8 mouse cellular contexts compared by ENCODE assay signal in genomic region chr16:55950946-55951678, GRCm38 (mm10). TPM values are rescaled to one million over a fixed set of nuclear protein-coding genes. Genes with fewer than 3 reads are reported as not detected.
DNase-seq lines count a peak whose midpoint lies in the region; ATAC-seq and TF ChIP-seq lines count a peak whose summit lies in the region.

No protein-coding gene starts in this region.

- H3K9me3 ChIP-seq in forebrain, embryonic 16.5 days (ENCODE audit: control insufficient read depth, low read length) = no peaks in the 10 kb centered on the region
- no peaks in the 10 kb centered on the region for H3K9me3 ChIP-seq in hindbrain, postnatal 0 days (ENCODE audit: low read length)

- no peak overlapping the region for H3K27ac ChIP-seq in forebrain, embryonic 16.5 days (ENCODE audit: low read length)
- no peak overlapping the region for H3K27ac ChIP-seq in hindbrain, postnatal 0 days

- peak; percentile 83 for ATAC-seq in forebrain, embryonic 16.5 days
- ATAC-seq in hindbrain, postnatal 0 days = peak; percentile 70
- ATAC-seq in megakaryocyte progenitor cell, adult 5-6 weeks (replicated peaks; ENCODE audit: poor library complexity) = peak; percentile 88

- no peaks in the 10 kb centered on the region for H3K27me3 ChIP-seq in forebrain, embryonic 16.5 days (replicated peaks; ENCODE audit: control insufficient read depth, insufficient read depth, low read length)
- no peaks in the 10 kb centered on the region for H3K27me3 ChIP-seq in hindbrain, postnatal 0 days (ENCODE audit: insufficient read depth, low read length)

- no peak overlapping the region for H3K4me2 ChIP-seq in forebrain, embryonic 16.5 days (ENCODE audit: low read length)
- peak overlapping the region; percentile 13; the same call in 1 of the 2 replicates for H3K4me2 ChIP-seq in hindbrain, postnatal 0 days (ENCODE audit: low read depth, low read length)

- peak; percentile 82 for TF ChIP-seq CTCF in hindbrain, postnatal 0 days (IDR thresholded peaks at IDR 0.05; ENCODE audit: low read depth)

- 36% methylated on average over 19 of the region's 19 CpGs for WGBS in forebrain, embryonic 16.5 days
- 39% methylated on average over 19 of the region's 19 CpGs for WGBS in hindbrain, postnatal 0 days

- intact Hi-C loops in left cerebral cortex, postnatal 14 days (cut with DNase I) = loop anchor here (1.0 kb wide), 1 partner anchor 113 kb away; no protein-coding TSS in a partner anchor

- peak; percentile 90 for DNase-seq in R1 (ENCODE audit: low read depth, low spot score)
- peak; percentile 42 for DNase-seq in cerebellum, adult 11-12 months
- peak; percentile 86 for DNase-seq in hindbrain, postnatal 0 days (ENCODE audit: low spot score)
- peak; percentile 78 to 84 for DNase-seq in left cerebral cortex, postnatal 14 days (ENCODE audit: low spot score in 2 of 2)
- peak; percentile 79 to 89 for DNase-seq in right cerebral cortex, adult 2 months (ENCODE audit: low spot score in 2 of 2)
- peak; percentile 57 to 66 for DNase-seq in urinary bladder, postnatal 36 days (ENCODE audit: low spot score in 2 of 2)

- H3K9ac ChIP-seq in forebrain, embryonic 16.5 days (replicated peaks; ENCODE audit: low read depth, low read length) = no peak overlapping the region; the same call in 1 of the 2 replicates
- no peak overlapping the region for H3K9ac ChIP-seq in hindbrain, postnatal 0 days (replicated peaks; ENCODE audit: low read length)

- H3K36me3 ChIP-seq in forebrain, embryonic 16.5 days (ENCODE audit: control insufficient read depth, insufficient read depth) = no peaks in the 10 kb centered on the region
- H3K36me3 ChIP-seq in hindbrain, postnatal 0 days (ENCODE audit: insufficient read depth, low read length) = no peaks in the 10 kb centered on the region

- no peak overlapping the region for H3K4me3 ChIP-seq in forebrain, embryonic 16.5 days (replicated peaks; ENCODE audit: low read length)
- no peak overlapping the region for H3K4me3 ChIP-seq in hindbrain, postnatal 0 days (ENCODE audit: low read length)

- H3K4me1 ChIP-seq in forebrain, embryonic 16.5 days (replicated peaks; ENCODE audit: control insufficient read depth, insufficient read depth, low read length) = no peaks in the 10 kb centered on the region
- no peaks in the 10 kb centered on the region for H3K4me1 ChIP-seq in hindbrain, postnatal 0 days (ENCODE audit: insufficient read depth, low read length)

RNA-seq across cellular contexts. Expression of gene Rpl24, which starts 15.0 kb away (rescaled TPM):
- polyA plus RNA-seq in forebrain, embryonic 16.5 days (2015; fragmentation: Nextera tagmentation; extraction: Ambion mirVana) = 484 and 499 TPM in 2 replicates
- total RNA-seq in hindbrain, postnatal 0 days (2014; rRNA removed) = 160 and 172 TPM in 2 replicates
- polyA plus RNA-seq in hindbrain, postnatal 0 days (2015; fragmentation: Nextera tagmentation; extraction: Ambion mirVana) = 525 and 561 TPM in 2 replicates
- 100 to 1,000 TPM; 333 to 350 TPM for total RNA-seq in left cerebral cortex, postnatal 14 days (2021)
- total RNA-seq in megakaryocyte progenitor cell, adult 5-6 weeks (2015) = 1,404 and 1,464 TPM in 2 replicates
- total RNA-seq in megakaryocyte progenitor cell, adult 5-6 weeks (2017) = 1,643 and 1,702 TPM in 2 replicates

RNA-seq across cellular contexts. Expression of gene Cep97, which starts 16.5 kb away (rescaled TPM):
- 17.5 and 19.4 TPM in 2 replicates for polyA plus RNA-seq in forebrain, embryonic 16.5 days (2015; fragmentation: Nextera tagmentation; extraction: Ambion mirVana)
- total RNA-seq in hindbrain, postnatal 0 days (2014; rRNA removed) = 4.9 and 7.1 TPM in 2 replicates
- 5.8 and 7.0 TPM in 2 replicates for polyA plus RNA-seq in hindbrain, postnatal 0 days (2015; fragmentation: Nextera tagmentation; extraction: Ambion mirVana)
- 1 to 10 TPM; 9.1 to 10.0 TPM for total RNA-seq in left cerebral cortex, postnatal 14 days (2021)
- 9.3 and 16.0 TPM in 2 replicates for total RNA-seq in megakaryocyte progenitor cell, adult 5-6 weeks (2015)
- total RNA-seq in megakaryocyte progenitor cell, adult 5-6 weeks (2017) = 13.4 and 33.3 TPM in 2 replicates

RNA-seq across cellular contexts. Expression of gene Zbtb11, which starts 22.6 kb away (rescaled TPM):
- polyA plus RNA-seq in forebrain, embryonic 16.5 days (2015; fragmentation: Nextera tagmentation; extraction: Ambion mirVana) = 22.4 and 25.1 TPM in 2 replicates
- total RNA-seq in hindbrain, postnatal 0 days (2014; rRNA removed) = 17.5 and 18.7 TPM in 2 replicates
- 16.4 and 17.7 TPM in 2 replicates for polyA plus RNA-seq in hindbrain, postnatal 0 days (2015; fragmentation: Nextera tagmentation; extraction: Ambion mirVana)
- total RNA-seq in left cerebral cortex, postnatal 14 days (2021) = 10 to 100 TPM; 36.4 to 36.7 TPM
- 37.2 and 38.2 TPM in 2 replicates for total RNA-seq in megakaryocyte progenitor cell, adult 5-6 weeks (2015)
- total RNA-seq in megakaryocyte progenitor cell, adult 5-6 weeks (2017) = 38.7 and 45.1 TPM in 2 replicates

RNA-seq across cellular contexts. Expression of gene Nxpe3, which starts 56.0 kb away (rescaled TPM):
- 1.7 and 2.1 TPM in 2 replicates for polyA plus RNA-seq in forebrain, embryonic 16.5 days (2015; fragmentation: Nextera tagmentation; extraction: Ambion mirVana)
- 1.8 and 2.4 TPM in 2 replicates for total RNA-seq in hindbrain, postnatal 0 days (2014; rRNA removed)
- polyA plus RNA-seq in hindbrain, postnatal 0 days (2015; fragmentation: Nextera tagmentation; extraction: Ambion mirVana) = 0.84 and 1.1 TPM in 2 replicates
- 1 to 10 TPM; 7.3 to 7.5 TPM for total RNA-seq in left cerebral cortex, postnatal 14 days (2021)
- total RNA-seq in megakaryocyte progenitor cell, adult 5-6 weeks (2015) = 4.4 and 6.3 TPM in 2 replicates
- 4.4 and 6.9 TPM in 2 replicates for total RNA-seq in megakaryocyte progenitor cell, adult 5-6 weeks (2017)
